Mouse (Mus musculus) urinary bladder, adult 18-20 months (tissue): ENCODE results near the gene Cadm3.

Experiments
- DNase-seq, 2 experiments: peaks; one replicate each; pipeline ENCODE4 v3.0.0; 2022; ENCODE audit warnings: low spot score in 2 of 2, mixed read lengths in 2 of 2

Gene Cadm3

GRCm38 (mm10) chr1:173367356-173368046 lies at the start of gene Cadm3:
TSS of gene Cadm3 (minus strand) at chr1:173367695.
- peak; percentile 2 to 19 for DNase-seq

GRCm38 (mm10) chr1:173414631-173415030 lies 47.1 kb upstream of the Cadm3 start:
- no peak for DNase-seq

GRCm38 (mm10) chr1:173411863-173412262 lies 44.4 kb upstream of the Cadm3 start:
- no peak for DNase-seq

- DNase-seq: no peak
Observed at GRCm38 (mm10) chr1:173409066-173409465, 41.6 kb upstream of the Cadm3 start.

- DNase-seq: no peak
Observed at GRCm38 (mm10) chr1:173404696-173405309, 37.3 kb upstream of the Cadm3 start.

- DNase-seq: peak; percentile 18 to 46
Observed at GRCm38 (mm10) chr1:173398323-173398970, 31.0 kb upstream of the Cadm3 start.

- DNase-seq: no peak
Observed at GRCm38 (mm10) chr1:173391754-173392153, 24.3 kb upstream of the Cadm3 start.

DNA sequence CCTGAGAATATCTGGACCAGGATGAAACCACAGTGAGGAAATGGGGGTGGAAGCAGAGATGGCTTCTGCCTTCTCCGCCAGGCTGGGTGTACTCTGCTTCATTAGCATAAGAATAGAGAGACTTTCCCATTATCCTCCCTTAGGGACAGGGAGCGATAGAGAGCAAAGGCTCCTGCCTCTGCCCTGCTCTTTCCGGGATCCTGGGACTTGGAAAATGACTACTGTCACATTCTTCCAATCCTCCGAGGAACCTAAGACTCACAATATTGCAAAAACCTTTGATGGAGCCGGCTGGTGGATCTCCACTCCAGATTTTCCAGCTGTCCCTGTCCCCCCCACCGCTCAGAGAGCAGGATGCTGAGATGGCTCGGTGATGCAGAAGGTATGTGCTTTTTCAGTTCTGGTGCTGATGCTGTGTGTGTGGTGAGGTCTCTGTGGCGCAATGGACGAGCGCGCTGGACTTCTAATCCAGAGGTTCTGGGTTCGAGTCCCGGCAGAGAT lies 22.5 kb upstream of the Cadm3 start:
- no peak for DNase-seq

GRCm38 (mm10) chr1:173389431-173389830 lies 21.9 kb upstream of the Cadm3 start:
- DNase-seq: no peak

DNA sequence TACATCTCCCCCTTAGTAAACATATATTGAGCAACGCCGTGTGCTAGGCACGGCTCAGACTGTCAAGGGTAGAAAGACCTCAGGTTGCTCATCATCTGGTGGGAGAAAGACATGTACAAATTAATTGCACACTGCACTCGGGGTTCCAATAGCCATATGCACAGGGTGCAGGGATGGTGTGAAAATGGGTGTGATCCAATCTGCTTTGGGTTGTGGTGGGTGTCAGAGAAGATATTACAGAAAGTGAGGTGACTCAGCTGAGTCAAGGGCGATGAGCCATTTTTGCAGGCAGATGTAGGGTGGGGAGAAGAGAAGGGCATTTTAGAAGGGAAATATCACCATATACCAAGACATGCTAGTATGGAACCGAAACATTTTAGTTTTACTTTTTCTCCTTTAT lies 13.9 kb upstream of the Cadm3 start:
- DNase-seq: no peak

DNA sequence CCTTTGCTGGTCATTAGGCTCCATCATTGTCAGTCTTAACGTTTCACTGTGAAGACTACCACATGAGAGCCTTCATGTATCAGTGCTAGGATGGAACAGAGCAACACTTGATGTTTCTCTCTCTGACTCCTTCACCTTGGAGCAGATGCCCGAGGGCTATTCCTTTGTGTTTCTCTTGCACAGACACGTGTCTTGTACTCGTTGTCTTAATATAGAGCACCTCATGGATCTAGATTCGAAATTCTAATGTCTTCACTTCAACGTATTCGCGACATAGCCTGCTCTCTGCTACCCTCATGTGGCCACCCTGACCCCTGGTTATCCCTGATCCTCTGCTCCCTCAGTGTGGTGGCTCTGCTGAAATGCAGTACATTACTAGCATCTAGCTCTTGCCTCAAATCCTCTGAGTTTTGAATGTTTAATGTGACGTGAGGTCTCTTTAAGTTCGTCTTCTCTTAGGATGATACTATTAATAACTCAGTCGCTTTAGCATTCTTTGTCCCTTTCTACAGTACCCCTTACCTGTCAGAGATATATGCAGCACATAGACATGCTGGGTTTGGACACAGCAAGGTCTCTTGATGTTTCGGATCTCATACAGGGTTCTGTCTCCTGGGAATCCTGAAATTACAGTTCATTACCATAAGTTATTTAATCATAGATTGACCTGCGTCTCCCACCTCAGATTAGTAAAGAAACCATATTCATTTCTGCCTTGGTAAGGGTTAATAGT lies 10.1 kb upstream of the Cadm3 start:
- DNase-seq: peak in 1 of 2 experiments; percentile 14

GRCm38 (mm10) chr1:173374020-173374419 lies 6.5 kb upstream of the Cadm3 start:
- DNase-seq: no peak

DNA sequence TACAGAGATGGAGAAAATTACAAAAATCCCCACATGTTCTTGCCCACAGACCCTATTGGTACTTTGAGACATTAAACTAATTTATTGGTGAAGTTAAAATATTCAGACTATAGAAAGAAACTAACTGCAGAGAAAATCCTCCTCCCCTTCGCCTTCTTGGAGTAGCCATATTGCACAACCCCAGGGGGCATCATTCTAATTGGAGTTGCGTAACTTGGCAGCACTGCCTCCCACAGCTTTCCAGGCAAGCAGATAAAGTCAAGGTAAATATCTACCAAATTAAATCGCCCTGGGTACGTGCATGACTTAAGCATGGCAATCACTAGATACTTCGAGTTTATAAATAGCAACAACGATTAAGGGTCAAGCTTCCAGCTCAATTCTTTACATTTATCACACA lies 4.1 kb upstream of the Cadm3 start:
- no peak for DNase-seq

DNA sequence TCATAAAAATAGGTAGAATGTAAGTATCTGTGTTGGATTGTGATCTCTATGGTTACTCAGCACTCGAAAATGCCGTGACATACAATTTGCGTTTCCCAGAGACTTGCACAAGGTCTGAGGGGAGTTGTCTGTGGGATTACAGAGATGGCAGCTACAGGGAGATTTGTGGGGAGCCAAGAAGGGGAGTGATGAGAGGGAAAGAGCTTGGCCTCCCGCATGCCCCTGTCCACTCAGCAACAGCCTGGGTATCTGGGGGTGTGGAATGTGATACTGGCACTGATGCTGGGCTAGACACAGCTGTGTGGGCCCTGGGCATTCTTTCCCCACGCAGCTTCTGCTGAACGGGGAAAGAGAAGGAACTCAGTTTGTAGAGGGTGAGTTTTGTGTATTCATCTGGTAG lies 3.0 kb upstream of the Cadm3 start:
- no peak for DNase-seq

GRCm38 (mm10) chr1:173369611-173370010 lies 2.1 kb upstream of the Cadm3 start:
- no peak for DNase-seq

GRCm38 (mm10) chr1:173366701-173367355 lies 667 bp downstream of the Cadm3 start:
- no peak for DNase-seq

DNA sequence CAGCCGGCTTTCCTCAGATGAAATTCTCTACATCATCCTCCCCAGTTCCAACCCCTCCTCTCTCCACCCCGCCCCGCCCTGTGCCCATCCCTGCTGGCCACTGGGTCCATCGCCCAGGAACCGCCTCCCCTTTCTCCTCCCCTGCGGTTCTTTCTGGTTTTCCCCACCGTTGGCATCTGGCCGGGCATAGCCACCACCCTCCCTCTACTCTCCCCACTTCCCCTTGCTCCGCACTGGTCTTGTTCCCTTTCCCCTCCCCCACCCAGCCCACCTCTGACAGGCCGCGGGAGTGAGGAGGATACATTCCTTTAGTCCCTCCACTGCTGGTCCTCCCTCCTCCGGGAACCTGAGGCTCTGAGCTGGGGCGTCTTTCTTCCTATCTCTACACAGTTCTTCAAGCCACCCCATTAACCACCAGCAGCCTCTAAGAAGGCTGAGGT lies 1.5 kb downstream of the Cadm3 start:
- DNase-seq: no peak

GRCm38 (mm10) chr1:173364125-173364800 lies 3.2 kb downstream of the Cadm3 start:
- DNase-seq: no peak

DNA sequence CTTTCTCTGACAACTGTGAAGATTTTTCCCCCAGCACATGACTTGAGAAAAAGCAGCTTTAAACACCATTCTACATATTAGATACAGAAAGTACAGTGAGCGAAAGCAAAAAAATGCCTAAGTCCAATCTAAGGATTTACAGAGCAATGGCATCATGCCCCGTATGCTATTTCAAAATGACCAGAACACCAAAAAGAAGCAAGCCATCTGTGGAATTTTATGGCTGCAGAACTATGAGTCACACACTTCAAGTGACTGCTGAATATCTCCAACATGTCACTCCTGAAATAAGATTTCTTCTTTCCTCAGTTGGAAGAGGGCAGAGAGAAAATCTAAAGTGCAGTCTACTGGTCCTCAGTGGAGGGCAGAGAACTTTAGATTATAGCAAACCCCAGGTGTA lies 4.1 kb downstream of the Cadm3 start:
- no peak for DNase-seq

DNA sequence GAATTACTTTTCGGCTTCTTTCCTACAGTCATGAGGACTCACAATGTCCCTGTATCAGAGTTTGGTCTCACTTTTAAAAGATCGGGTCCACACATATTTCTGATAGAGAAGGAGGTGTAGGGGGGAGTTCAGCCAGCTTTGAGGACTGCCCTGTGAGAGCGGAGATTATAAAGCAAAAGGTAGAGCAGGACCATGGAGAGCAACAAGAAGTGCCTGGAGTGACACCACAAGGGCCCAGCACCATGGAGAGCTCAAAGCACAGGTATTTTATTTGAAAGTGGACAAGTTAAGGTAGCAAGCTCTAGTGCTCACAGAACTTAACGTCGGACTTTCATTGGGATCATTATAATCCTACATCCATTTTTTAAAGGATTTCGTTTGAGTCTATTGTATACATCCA lies 5.8 kb downstream of the Cadm3 start:
- peak; percentile 15 to 35 for DNase-seq
